Mouse (Mus musculus): ENCODE results near the gene Eif2b3. TPM values are rescaled to one million over a fixed set of nuclear protein-coding genes. Genes with fewer than 3 reads are reported as not detected.

The Eif2b3 gene
- total and polyA plus RNA-seq, 2 experiments = 4.5 to 9.5 TPM

DNA sequence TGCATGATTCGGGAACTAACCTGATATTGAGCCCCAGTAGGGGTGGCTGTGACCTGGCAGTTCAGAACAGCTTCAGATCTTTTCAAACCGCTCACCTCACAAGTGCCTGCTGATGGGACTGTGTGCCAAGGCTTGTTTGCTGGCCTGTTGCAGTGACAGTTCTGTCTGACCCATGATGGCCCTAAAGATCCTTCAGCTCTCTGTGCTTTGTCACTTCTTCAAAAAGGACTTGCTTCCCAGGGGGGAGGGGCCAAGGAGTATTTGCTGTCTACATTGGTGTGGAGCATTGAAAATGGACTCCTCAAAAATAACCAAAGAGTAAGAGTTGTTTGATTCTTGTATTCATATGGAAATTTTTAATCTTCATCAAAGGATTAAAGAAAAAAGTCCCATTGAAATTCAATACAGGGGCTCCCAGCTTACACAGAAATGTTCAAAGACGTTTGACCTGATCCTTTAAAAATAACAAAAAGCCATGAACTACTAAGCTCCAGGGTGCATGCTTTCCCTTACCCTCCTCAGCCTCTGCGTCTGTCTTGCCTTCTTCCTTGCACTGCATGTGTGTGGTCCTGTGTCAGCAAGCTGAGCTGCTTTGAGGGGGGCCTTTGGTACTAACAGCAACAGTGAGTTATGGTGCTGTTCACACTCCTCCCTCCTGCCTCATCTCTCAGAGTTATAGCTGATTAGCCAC, 43.6 kb downstream of the Eif2b3 start:
- no peaks in the 10 kb centered on the region for H3K27me3 ChIP-seq (ENCODE audit: control insufficient read depth, insufficient read depth, low read length)
- no peaks in the 10 kb centered on the region for H3K79me2 ChIP-seq (ENCODE audit: control insufficient read depth, insufficient read depth, low read length)
- H3K4me3 ChIP-seq (ENCODE audit: insufficient read depth, low read depth, low read length) = no peak overlapping the region
- no peak overlapping the region for H3K9ac ChIP-seq (ENCODE audit: low read depth, low read length)
- TF ChIP-seq POLR2A (IDR thresholded peaks at IDR 0.05; ENCODE audit: extremely low read depth, insufficient read depth, low read length) = no peak
- WGBS = 91% methylated on average over 4 of the region's 4 CpGs
- peaks cover 27% of the 10 kb centered on the region for H3K36me3 ChIP-seq (ENCODE audit: control insufficient read depth, insufficient read depth, low read length)
- no peak overlapping the region for H3K27ac ChIP-seq (replicated peaks; ENCODE audit: insufficient read depth, low read depth, low read length)
- no peaks in the 10 kb centered on the region for H3K4me1 ChIP-seq (ENCODE audit: control insufficient read depth, insufficient read depth, low read length)
- no peak for DNase-seq (ENCODE audit: extremely low read depth, low read depth, low spot score)

DNA sequence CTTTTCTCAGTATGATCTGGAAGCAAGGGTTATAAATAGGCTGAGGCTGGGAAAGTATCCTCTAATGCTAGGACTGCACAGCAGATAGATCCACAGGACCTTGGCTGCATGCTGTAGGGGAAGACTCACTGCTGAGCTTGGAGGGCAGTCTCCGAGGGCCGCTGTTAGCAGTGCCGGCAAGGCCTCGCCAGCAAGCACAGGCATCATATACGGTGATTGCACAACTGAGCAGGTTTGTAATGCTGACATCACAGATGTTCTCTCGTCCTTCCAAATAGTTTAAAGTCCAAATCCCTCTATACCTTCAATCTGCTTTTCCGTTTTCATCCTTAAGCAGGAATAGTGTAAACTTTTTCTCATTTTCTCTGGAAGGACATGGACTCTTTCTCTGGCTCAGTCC, 48.8 kb downstream of the Eif2b3 start:
- peaks cover 47% of the 10 kb centered on the region for H3K36me3 ChIP-seq (ENCODE audit: control insufficient read depth, insufficient read depth, low read length)
- H3K27ac ChIP-seq (replicated peaks; ENCODE audit: insufficient read depth, low read depth, low read length) = no peak overlapping the region
- H3K79me2 ChIP-seq (ENCODE audit: control insufficient read depth, insufficient read depth, low read length) = no peaks in the 10 kb centered on the region
- TF ChIP-seq CTCF (IDR thresholded peaks at IDR 0.05; ENCODE audit: low read depth, low read length) (no peak), POLR2A (IDR thresholded peaks at IDR 0.05; ENCODE audit: extremely low read depth, insufficient read depth, low read length) (no peak)
- no peak overlapping the region for H3K9ac ChIP-seq (ENCODE audit: low read depth, low read length)
- H3K4me1 ChIP-seq (ENCODE audit: control insufficient read depth, insufficient read depth, low read length) = no peaks in the 10 kb centered on the region
- H3K4me3 ChIP-seq (ENCODE audit: insufficient read depth, low read depth, low read length) = no peak overlapping the region
- DNase-seq (ENCODE audit: extremely low read depth, low read depth, low spot score) = no peak
- no peaks in the 10 kb centered on the region for H3K27me3 ChIP-seq (ENCODE audit: control insufficient read depth, insufficient read depth, low read length)
- 67% methylated on average over 7 of the region's 7 CpGs for WGBS

DNA sequence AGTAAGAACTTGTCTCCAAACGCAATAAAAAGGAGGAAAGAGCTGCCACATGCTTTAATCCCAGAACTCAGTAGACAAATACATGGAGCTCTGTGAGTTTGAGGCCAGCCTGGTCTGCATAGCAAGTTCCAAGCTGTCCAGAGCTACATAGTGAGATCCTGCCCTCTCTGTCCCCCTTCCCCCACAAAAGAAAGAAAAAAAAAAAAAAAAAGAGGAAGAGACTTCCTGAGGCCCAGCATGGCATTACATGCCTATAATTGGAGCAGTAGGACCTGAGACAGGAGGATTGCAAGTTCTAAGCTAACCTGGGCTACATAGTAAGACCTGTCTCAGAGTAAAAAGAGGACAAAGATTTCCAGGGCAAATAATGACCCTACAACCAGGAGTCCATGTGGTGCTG, 50.4 kb downstream of the Eif2b3 start:
- no peak for DNase-seq (ENCODE audit: extremely low read depth, low read depth, low spot score)
- WGBS = 96% methylated on average over 1 of the region's 1 CpGs
- TF ChIP-seq CTCF (IDR thresholded peaks at IDR 0.05; ENCODE audit: low read depth, low read length) (no peak), POLR2A (IDR thresholded peaks at IDR 0.05; ENCODE audit: extremely low read depth, insufficient read depth, low read length) (no peak)
- H3K4me1 ChIP-seq (ENCODE audit: control insufficient read depth, insufficient read depth, low read length) = no peaks in the 10 kb centered on the region
- no peak overlapping the region for H3K27ac ChIP-seq (replicated peaks; ENCODE audit: insufficient read depth, low read depth, low read length)
- no peak overlapping the region for H3K4me3 ChIP-seq (ENCODE audit: insufficient read depth, low read depth, low read length)
- H3K36me3 ChIP-seq (ENCODE audit: control insufficient read depth, insufficient read depth, low read length) = peaks cover 54% of the 10 kb centered on the region
- no peaks in the 10 kb centered on the region for H3K27me3 ChIP-seq (ENCODE audit: control insufficient read depth, insufficient read depth, low read length)
- no peak overlapping the region for H3K9ac ChIP-seq (ENCODE audit: low read depth, low read length)
- no peaks in the 10 kb centered on the region for H3K79me2 ChIP-seq (ENCODE audit: control insufficient read depth, insufficient read depth, low read length)

DNA sequence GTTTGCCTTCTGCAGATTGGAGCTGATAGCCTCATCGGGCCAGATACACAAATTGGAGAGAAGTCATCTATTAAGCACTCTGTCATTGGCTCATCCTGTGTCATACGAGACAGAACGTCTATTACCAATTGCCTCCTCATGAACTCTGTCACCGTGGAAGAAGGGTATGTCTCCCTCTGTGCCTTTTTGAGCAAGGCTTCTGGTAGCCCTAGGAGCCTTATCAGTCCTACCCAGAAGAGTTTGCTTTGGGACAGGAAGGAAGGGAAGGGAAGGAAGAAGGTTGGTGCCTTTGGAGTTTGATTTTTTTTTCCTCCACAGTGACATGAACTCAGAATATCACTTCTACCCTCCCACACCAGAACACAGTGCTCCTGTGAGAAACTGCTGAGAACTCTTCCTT, 51.4 kb downstream of the Eif2b3 start:
- WGBS = 83% methylated on average over 4 of the region's 4 CpGs
- H3K4me1 ChIP-seq (ENCODE audit: control insufficient read depth, insufficient read depth, low read length) = no peaks in the 10 kb centered on the region
- H3K27ac ChIP-seq (replicated peaks; ENCODE audit: insufficient read depth, low read depth, low read length) = no peak overlapping the region
- no peak overlapping the region for H3K9ac ChIP-seq (ENCODE audit: low read depth, low read length)
- no peaks in the 10 kb centered on the region for H3K27me3 ChIP-seq (ENCODE audit: control insufficient read depth, insufficient read depth, low read length)
- no peak for TF ChIP-seq CTCF (IDR thresholded peaks at IDR 0.05; ENCODE audit: low read depth, low read length)
- no peak for TF ChIP-seq POLR2A (IDR thresholded peaks at IDR 0.05; ENCODE audit: extremely low read depth, insufficient read depth, low read length)
- no peaks in the 10 kb centered on the region for H3K79me2 ChIP-seq (ENCODE audit: control insufficient read depth, insufficient read depth, low read length)
- H3K4me3 ChIP-seq (ENCODE audit: insufficient read depth, low read depth, low read length) = no peak overlapping the region
- DNase-seq (ENCODE audit: extremely low read depth, low read depth, low spot score) = no peak
- H3K36me3 ChIP-seq (ENCODE audit: control insufficient read depth, insufficient read depth, low read length) = peaks cover 52% of the 10 kb centered on the region

DNA sequence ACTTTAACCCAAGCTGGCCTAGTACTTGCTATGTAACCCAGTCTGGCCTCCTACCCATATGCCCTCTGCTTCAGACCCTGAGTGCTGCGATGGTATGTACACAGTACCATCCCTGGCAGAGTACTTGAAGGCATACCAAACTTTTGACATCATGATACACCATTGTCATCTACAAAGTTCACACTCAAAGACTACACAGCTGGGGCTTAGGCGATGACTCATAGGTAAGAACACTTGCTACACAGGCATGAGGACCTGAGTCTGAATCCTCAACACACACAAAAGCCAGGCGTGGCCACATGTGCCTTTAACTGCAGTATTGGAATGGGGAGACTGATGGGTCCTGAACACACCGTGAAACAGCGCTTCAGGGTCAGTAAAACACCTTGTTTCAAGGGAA, 52.0 kb downstream of the Eif2b3 start:
- 93% methylated on average over 5 of the region's 5 CpGs for WGBS
- TF ChIP-seq CTCF (IDR thresholded peaks at IDR 0.05; ENCODE audit: low read depth, low read length) = no peak
- no peak for TF ChIP-seq POLR2A (IDR thresholded peaks at IDR 0.05; ENCODE audit: extremely low read depth, insufficient read depth, low read length)

DNA sequence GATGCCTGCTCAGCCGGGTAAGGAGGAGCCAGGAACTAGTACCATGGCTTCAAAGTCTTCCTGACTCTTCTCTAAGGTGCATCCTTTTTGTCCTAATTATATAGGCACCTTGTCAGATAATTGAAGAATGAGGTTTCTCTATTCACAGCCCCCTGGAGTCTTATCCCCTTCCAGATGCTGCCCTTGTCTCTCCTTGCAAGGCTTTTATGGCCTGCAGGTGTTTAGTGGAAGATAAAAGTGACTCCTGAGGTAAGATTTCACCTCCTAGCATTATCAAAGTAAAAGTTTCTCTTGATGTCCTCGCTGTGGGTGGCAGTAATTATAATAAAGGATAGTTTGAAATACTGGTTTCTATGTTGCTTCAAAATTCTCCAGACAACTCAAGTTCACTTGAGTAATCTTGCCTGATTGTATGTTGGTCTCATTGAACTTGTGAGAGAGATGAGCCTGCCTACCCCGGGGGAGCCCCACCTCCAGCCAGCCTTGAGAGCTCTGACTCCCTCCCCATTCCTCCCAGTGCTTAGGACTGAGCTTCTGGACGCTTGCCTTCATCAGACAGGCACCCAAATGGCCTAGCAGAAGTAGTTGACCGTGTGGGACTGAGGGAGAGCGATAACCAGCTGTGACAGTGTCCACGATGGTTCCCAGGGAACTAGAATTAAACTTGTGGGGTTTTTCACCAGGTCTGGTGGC, 68.9 kb downstream of the Eif2b3 start:
- no peak for TF ChIP-seq CTCF (IDR thresholded peaks at IDR 0.05; ENCODE audit: low read depth, low read length)
- no peak for TF ChIP-seq POLR2A (IDR thresholded peaks at IDR 0.05; ENCODE audit: extremely low read depth, insufficient read depth, low read length)
- 89% methylated on average over 7 of the region's 7 CpGs for WGBS

More for the DNA sequence above, 52.0 kb downstream of the Eif2b3 start:
- Histone ChIP-seq H3K4me1 (ENCODE audit: control insufficient read depth, insufficient read depth, low read length) (no peaks in the 10 kb centered on the region), H3K27ac (replicated peaks; ENCODE audit: insufficient read depth, low read depth, low read length) (no peak overlapping the region), H3K27me3 (ENCODE audit: control insufficient read depth, insufficient read depth, low read length) (no peaks in the 10 kb centered on the region), H3K4me3 (ENCODE audit: insufficient read depth, low read depth, low read length) (no peak overlapping the region), H3K9ac (ENCODE audit: low read depth, low read length) (no peak overlapping the region), H3K79me2 (ENCODE audit: control insufficient read depth, insufficient read depth, low read length) (no peaks in the 10 kb centered on the region), H3K36me3 (ENCODE audit: control insufficient read depth, insufficient read depth, low read length) (peaks cover 50% of the 10 kb centered on the region)
- DNase-seq (ENCODE audit: extremely low read depth, low read depth, low spot score) = no peak

More for the DNA sequence above, 68.9 kb downstream of the Eif2b3 start:
- Histone ChIP-seq H3K27ac (replicated peaks; ENCODE audit: insufficient read depth, low read depth, low read length) (no peak overlapping the region), H3K4me1 (ENCODE audit: control insufficient read depth, insufficient read depth, low read length) (no peaks in the 10 kb centered on the region), H3K4me3 (ENCODE audit: insufficient read depth, low read depth, low read length) (no peak overlapping the region), H3K79me2 (ENCODE audit: control insufficient read depth, insufficient read depth, low read length) (no peaks in the 10 kb centered on the region), H3K9ac (ENCODE audit: low read depth, low read length) (no peak overlapping the region), H3K36me3 (ENCODE audit: control insufficient read depth, insufficient read depth, low read length) (no peaks in the 10 kb centered on the region; the same call in 1 of the 2 replicates), H3K27me3 (ENCODE audit: control insufficient read depth, insufficient read depth, low read length) (no peaks in the 10 kb centered on the region)
- DNase-seq (ENCODE audit: extremely low read depth, low read depth, low spot score) = no peak
